Mouse (Mus musculus): ENCODE measurements around the gene Ccdc185. TPM values are rescaled to one million over a fixed set of nuclear protein-coding genes. Genes with fewer than 3 reads are reported as not detected.

Ccdc185 gene
- not detected in 2 replicates for polyA plus RNA-seq (2015; fragmentation: Nextera tagmentation; extraction: Ambion mirVana)

GRCm38 (mm10) chr1:182749080-182749479 lies at the start of gene Ccdc185:
Gene Ccdc185, minus strand, starts transcription at chr1:182749180.

GRCm38 (mm10) chr1:182763716-182764461 lies 14.9 kb upstream of the Ccdc185 start, which contains the start of gene Susd4:
Gene Susd4, plus strand, starts transcription at chr1:182763860.

Other genes starting within 250 kb of the Ccdc185 start
- 58.1 and 58.5 TPM in 2 replicates for gene Capn2, start 231.6 kb downstream of the Ccdc185 start, polyA plus RNA-seq (2015; fragmentation: Nextera tagmentation; extraction: Ambion mirVana)
- 0.30 TPM in 1 of 2 replicates, not detected in the other for gene Capn8, start 184.2 kb downstream of the Ccdc185 start, polyA plus RNA-seq (2015; fragmentation: Nextera tagmentation; extraction: Ambion mirVana)
- 8.8 and 15.5 TPM in 2 replicates for gene Susd4, start 14.7 kb upstream of the Ccdc185 start, polyA plus RNA-seq (2015; fragmentation: Nextera tagmentation; extraction: Ambion mirVana)
- gene Tlr5, start 205.6 kb upstream of the Ccdc185 start, polyA plus RNA-seq (2015; fragmentation: Nextera tagmentation; extraction: Ambion mirVana), result 0.66 and 0.81 TPM in 2 replicates

Measured in adrenal gland, postnatal 0 days (tissue).